Mouse (Mus musculus): ENCODE results near the gene Ralgps2. TPM values are rescaled to one million over a fixed set of nuclear protein-coding genes. Genes with fewer than 3 reads are reported as not detected.

Gene Ralgps2
- polyA plus RNA-seq, 1 experiment, result 20.3 TPM

GRCm38 (mm10) chr1:156979722-156980121 lies 40.3 kb upstream of the Ralgps2 start:
- no peak for DNase-seq
- no peak overlapping the region for H3K4me3 ChIP-seq (replicated peaks; ENCODE audit: insufficient read depth, low read depth, low read length)
- H3K4me1 ChIP-seq (ENCODE audit: control insufficient read depth, insufficient read depth, low read length), result no peaks in the 10 kb centered on the region
- TF ChIP-seq CTCF (IDR thresholded peaks at IDR 0.05; ENCODE audit: borderline replicate concordance, insufficient read depth, low read depth, low read length) (no peak), POLR2A (IDR thresholded peaks at IDR 0.05; ENCODE audit: borderline replicate concordance, insufficient read depth, low read length) (no peak)
- H3K27ac ChIP-seq (ENCODE audit: insufficient read depth, low read length), result no peak overlapping the region
- H3K27me3 ChIP-seq (ENCODE audit: control insufficient read depth, insufficient read depth, low read length), result no peaks in the 10 kb centered on the region
- WGBS, result 75% methylated on average over 4 of the region's 4 CpGs

DNA sequence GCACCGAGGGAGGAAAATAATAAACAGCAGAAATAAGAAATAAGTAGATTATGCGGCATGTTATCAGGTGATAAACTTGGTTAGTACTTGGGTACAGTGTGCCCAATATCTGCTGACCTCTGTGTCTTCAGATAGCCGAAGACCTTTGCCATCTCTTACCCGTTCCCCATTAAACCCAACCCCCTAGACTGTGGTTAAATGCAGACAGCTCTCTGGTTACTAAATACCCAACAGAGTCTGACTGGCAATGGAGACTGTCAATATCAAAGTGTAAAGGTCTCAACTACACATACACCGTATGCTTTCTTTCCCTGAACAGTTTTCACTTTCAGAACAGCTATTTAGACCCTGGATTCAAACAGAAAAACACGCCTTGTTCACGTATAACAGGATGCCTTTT lies 39.2 kb upstream of the Ralgps2 start:
- no peak overlapping the region for H3K27ac ChIP-seq (ENCODE audit: insufficient read depth, low read length)
- no peak for DNase-seq
- WGBS, result 92% methylated on average over 7 of the region's 7 CpGs
- TF ChIP-seq CTCF (IDR thresholded peaks at IDR 0.05; ENCODE audit: borderline replicate concordance, insufficient read depth, low read depth, low read length) (no peak), POLR2A (IDR thresholded peaks at IDR 0.05; ENCODE audit: borderline replicate concordance, insufficient read depth, low read length) (no peak)
- H3K4me3 ChIP-seq (replicated peaks; ENCODE audit: insufficient read depth, low read depth, low read length), result no peak overlapping the region
- H3K4me1 ChIP-seq (ENCODE audit: control insufficient read depth, insufficient read depth, low read length), result no peaks in the 10 kb centered on the region
- no peaks in the 10 kb centered on the region for H3K27me3 ChIP-seq (ENCODE audit: control insufficient read depth, insufficient read depth, low read length)

GRCm38 (mm10) chr1:156973857-156974256 lies 34.4 kb upstream of the Ralgps2 start:
- no peaks in the 10 kb centered on the region for H3K4me1 ChIP-seq (ENCODE audit: control insufficient read depth, insufficient read depth, low read length)
- no peaks in the 10 kb centered on the region; the same call in 1 of the 2 replicates for H3K27me3 ChIP-seq (ENCODE audit: control insufficient read depth, insufficient read depth, low read length)
- TF ChIP-seq POLR2A (IDR thresholded peaks at IDR 0.05; ENCODE audit: borderline replicate concordance, insufficient read depth, low read length) (no peak), CTCF (IDR thresholded peaks at IDR 0.05; ENCODE audit: borderline replicate concordance, insufficient read depth, low read depth, low read length) (no peak)
- H3K27ac ChIP-seq (ENCODE audit: insufficient read depth, low read length), result no peak overlapping the region
- DNase-seq, result no peak
- no peak overlapping the region for H3K4me3 ChIP-seq (replicated peaks; ENCODE audit: insufficient read depth, low read depth, low read length)
- WGBS, result 91% methylated on average over 6 of the region's 6 CpGs

DNA sequence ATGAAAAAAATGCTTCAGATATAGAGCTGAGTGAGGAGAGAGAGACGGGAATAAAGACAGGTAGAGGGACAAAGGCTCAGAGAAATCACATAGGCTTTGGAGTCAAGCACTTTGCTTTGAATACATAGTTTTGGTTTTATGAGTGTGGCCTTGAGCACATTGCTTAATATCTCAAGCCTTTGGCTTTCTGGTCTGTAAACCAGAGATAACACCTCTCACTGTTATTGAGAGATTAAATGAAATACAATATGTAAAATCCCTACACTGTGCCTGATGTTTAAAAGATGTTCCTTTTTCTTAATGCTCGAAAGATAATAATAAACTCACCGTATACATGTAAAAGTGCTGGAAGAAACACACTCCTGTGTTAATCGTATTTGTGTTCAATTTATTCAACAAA lies 33.0 kb upstream of the Ralgps2 start:
- no peaks in the 10 kb centered on the region; the same call in 1 of the 2 replicates for H3K27me3 ChIP-seq (ENCODE audit: control insufficient read depth, insufficient read depth, low read length)
- TF ChIP-seq POLR2A (IDR thresholded peaks at IDR 0.05; ENCODE audit: borderline replicate concordance, insufficient read depth, low read length) (no peak), CTCF (IDR thresholded peaks at IDR 0.05; ENCODE audit: borderline replicate concordance, insufficient read depth, low read depth, low read length) (no peak)
- H3K27ac ChIP-seq (ENCODE audit: insufficient read depth, low read length), result no peak overlapping the region
- no peak overlapping the region for H3K4me3 ChIP-seq (replicated peaks; ENCODE audit: insufficient read depth, low read depth, low read length)
- no peak for DNase-seq
- no peaks in the 10 kb centered on the region for H3K4me1 ChIP-seq (ENCODE audit: control insufficient read depth, insufficient read depth, low read length)
- 96% methylated on average over 4 of the region's 4 CpGs for WGBS

- H3K4me1 ChIP-seq (ENCODE audit: control insufficient read depth, insufficient read depth, low read length), result no peaks in the 10 kb centered on the region
- no peak overlapping the region for H3K27ac ChIP-seq (ENCODE audit: insufficient read depth, low read length)
- WGBS, result 88% methylated on average over 7 of the region's 7 CpGs
- no peak overlapping the region for H3K4me3 ChIP-seq (replicated peaks; ENCODE audit: insufficient read depth, low read depth, low read length)
- H3K27me3 ChIP-seq (ENCODE audit: control insufficient read depth, insufficient read depth, low read length), result no peaks in the 10 kb centered on the region; the same call in 1 of the 2 replicates
- no peak for TF ChIP-seq POLR2A (IDR thresholded peaks at IDR 0.05; ENCODE audit: borderline replicate concordance, insufficient read depth, low read length)
- no peak for TF ChIP-seq CTCF (IDR thresholded peaks at IDR 0.05; ENCODE audit: borderline replicate concordance, insufficient read depth, low read depth, low read length)
- DNase-seq, result no peak
These were observed 31.9 kb upstream of the Ralgps2 start for GRCm38 (mm10) chr1:156971206-156971811.

- TF ChIP-seq CTCF (IDR thresholded peaks at IDR 0.05; ENCODE audit: borderline replicate concordance, insufficient read depth, low read depth, low read length) (no peak), POLR2A (IDR thresholded peaks at IDR 0.05; ENCODE audit: borderline replicate concordance, insufficient read depth, low read length) (no peak)
- Histone ChIP-seq H3K4me3 (replicated peaks; ENCODE audit: insufficient read depth, low read depth, low read length) (no peak overlapping the region), H3K27ac (ENCODE audit: insufficient read depth, low read length) (no peak overlapping the region), H3K27me3 (ENCODE audit: control insufficient read depth, insufficient read depth, low read length) (no peaks in the 10 kb centered on the region; the same call in 1 of the 2 replicates), H3K4me1 (ENCODE audit: control insufficient read depth, insufficient read depth, low read length) (no peaks in the 10 kb centered on the region)
- WGBS, result 51% methylated on average over 6 of the region's 6 CpGs
- no peak for DNase-seq
These were observed 31.2 kb upstream of the Ralgps2 start for GRCm38 (mm10) chr1:156970641-156971040.

DNA sequence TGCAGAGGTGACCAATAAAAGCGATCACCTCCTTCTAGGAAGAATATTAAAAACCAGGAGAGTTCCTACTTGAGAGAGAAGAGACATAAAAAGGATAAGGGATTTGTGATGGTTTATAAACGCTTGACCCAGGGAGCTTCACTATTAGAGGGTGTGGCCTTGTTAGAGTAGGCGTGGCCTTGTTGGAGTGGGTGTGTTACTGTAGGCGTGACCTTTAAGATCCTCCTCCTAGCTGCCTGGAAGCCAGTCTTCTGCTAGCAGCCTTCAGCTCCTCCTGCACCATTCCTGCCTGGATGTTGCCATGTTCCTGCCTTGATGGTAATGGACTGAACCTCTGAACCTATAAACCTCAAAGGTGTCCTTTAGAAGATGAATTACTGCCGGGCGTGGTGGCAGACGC lies 28.7 kb upstream of the Ralgps2 start:
- no peak for TF ChIP-seq POLR2A (IDR thresholded peaks at IDR 0.05; ENCODE audit: borderline replicate concordance, insufficient read depth, low read length)
- no peak for TF ChIP-seq CTCF (IDR thresholded peaks at IDR 0.05; ENCODE audit: borderline replicate concordance, insufficient read depth, low read depth, low read length)
- Histone ChIP-seq H3K4me1 (ENCODE audit: control insufficient read depth, insufficient read depth, low read length) (no peaks in the 10 kb centered on the region), H3K4me3 (replicated peaks; ENCODE audit: insufficient read depth, low read depth, low read length) (no peak overlapping the region), H3K27me3 (ENCODE audit: control insufficient read depth, insufficient read depth, low read length) (no peaks in the 10 kb centered on the region; the same call in 1 of the 2 replicates), H3K27ac (ENCODE audit: insufficient read depth, low read length) (no peak overlapping the region)
- WGBS, result 84% methylated on average over 7 of the region's 7 CpGs
- DNase-seq, result no peak

DNA sequence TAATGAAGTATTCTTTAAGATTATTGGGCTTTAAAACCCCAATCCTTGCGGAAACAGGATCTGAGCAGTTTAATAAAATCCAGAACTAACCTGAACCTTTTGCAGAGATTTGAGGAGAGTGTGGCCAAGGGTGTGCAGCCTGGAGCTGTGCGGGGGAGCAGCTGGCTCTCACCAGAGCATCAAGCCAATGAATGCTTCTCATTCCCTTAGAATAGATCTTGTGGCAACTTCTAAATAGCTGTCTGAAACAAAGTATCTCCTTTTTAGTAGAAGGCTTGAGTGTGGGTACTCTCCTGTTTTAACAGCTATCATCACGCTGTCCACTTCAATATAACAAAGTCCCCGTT lies 25.1 kb upstream of the Ralgps2 start:
- Histone ChIP-seq H3K27me3 (ENCODE audit: control insufficient read depth, insufficient read depth, low read length) (no peaks in the 10 kb centered on the region), H3K4me1 (ENCODE audit: control insufficient read depth, insufficient read depth, low read length) (no peaks in the 10 kb centered on the region), H3K4me3 (replicated peaks; ENCODE audit: insufficient read depth, low read depth, low read length) (no peak overlapping the region), H3K27ac (ENCODE audit: insufficient read depth, low read length) (no peak overlapping the region)
- no peak for TF ChIP-seq POLR2A (IDR thresholded peaks at IDR 0.05; ENCODE audit: borderline replicate concordance, insufficient read depth, low read length)
- no peak for TF ChIP-seq CTCF (IDR thresholded peaks at IDR 0.05; ENCODE audit: borderline replicate concordance, insufficient read depth, low read depth, low read length)
- no peak for DNase-seq
- 74% methylated on average over 4 of the region's 4 CpGs for WGBS
